Mouse (Mus musculus): ENCODE measurements around the gene Sept1. TPM values are rescaled to one million over a fixed set of nuclear protein-coding genes. Genes with fewer than 3 reads are reported as not detected.

The Sept1 gene
- polyA plus RNA-seq, 1 experiment from 2014 or later, result 15.0 TPM

GRCm38 (mm10) chr7:127216307-127216706 lies 16.6 kb downstream of the Sept1 start:
- 83% methylated on average over 5 of the region's 5 CpGs for WGBS
- no peaks in the 10 kb centered on the region for H3K27me3 ChIP-seq (ENCODE audit: control insufficient read depth, insufficient read depth, low read length)
- no peak overlapping the region for H3K9ac ChIP-seq (ENCODE audit: low read length)
- no peaks in the 10 kb centered on the region for H3K4me1 ChIP-seq (ENCODE audit: control insufficient read depth, insufficient read depth, low read length)
- no peak overlapping the region for H3K27ac ChIP-seq (ENCODE audit: low read length)
- no peak for ATAC-seq (ENCODE audit: insufficient read depth, low FRiP score)
- no peaks in the 10 kb centered on the region for H3K9me3 ChIP-seq (replicated peaks; ENCODE audit: control insufficient read depth, low read length)
- no peak overlapping the region for H3K4me3 ChIP-seq (replicated peaks; ENCODE audit: low read length)
- H3K36me3 ChIP-seq (ENCODE audit: control insufficient read depth, insufficient read depth, low read length), result no peaks in the 10 kb centered on the region
- no peak overlapping the region for H3K4me2 ChIP-seq (ENCODE audit: low read depth, low read length)

GRCm38 (mm10) chr7:127214981-127215871 lies 17.7 kb downstream of the Sept1 start:
- no peaks in the 10 kb centered on the region for H3K27me3 ChIP-seq (ENCODE audit: control insufficient read depth, insufficient read depth, low read length)
- peak overlapping the region; percentile 56 for H3K4me2 ChIP-seq (ENCODE audit: low read depth, low read length)
- H3K9ac ChIP-seq (ENCODE audit: low read length), result peak overlapping the region; percentile 71
- peak; percentile 51 for ATAC-seq (ENCODE audit: insufficient read depth, low FRiP score)
- H3K9me3 ChIP-seq (replicated peaks; ENCODE audit: control insufficient read depth, low read length), result no peaks in the 10 kb centered on the region
- H3K4me1 ChIP-seq (ENCODE audit: control insufficient read depth, insufficient read depth, low read length), result no peaks in the 10 kb centered on the region
- no peak overlapping the region for H3K27ac ChIP-seq (ENCODE audit: low read length)
- 24% methylated on average over 33 of the region's 33 CpGs for WGBS
- no peaks in the 10 kb centered on the region for H3K36me3 ChIP-seq (ENCODE audit: control insufficient read depth, insufficient read depth, low read length)
- H3K4me3 ChIP-seq (replicated peaks; ENCODE audit: low read length), result peak overlapping the region; percentile 39

GRCm38 (mm10) chr7:127214521-127214920 lies 18.4 kb downstream of the Sept1 start:
- peak overlapping the region; percentile 71 for H3K9ac ChIP-seq (ENCODE audit: low read length)
- ATAC-seq (ENCODE audit: insufficient read depth, low FRiP score), result no peak

GRCm38 (mm10) chr7:127213930-127214329 lies 19.0 kb downstream of the Sept1 start:
- no peaks in the 10 kb centered on the region for H3K4me1 ChIP-seq (ENCODE audit: control insufficient read depth, insufficient read depth, low read length)
- H3K36me3 ChIP-seq (ENCODE audit: control insufficient read depth, insufficient read depth, low read length), result no peaks in the 10 kb centered on the region
- no peak overlapping the region for H3K4me2 ChIP-seq (ENCODE audit: low read depth, low read length)
- 62% methylated on average over 12 of the region's 12 CpGs for WGBS
- ATAC-seq (ENCODE audit: insufficient read depth, low FRiP score), result no peak
- no peaks in the 10 kb centered on the region for H3K9me3 ChIP-seq (replicated peaks; ENCODE audit: control insufficient read depth, low read length)
- no peak overlapping the region for H3K9ac ChIP-seq (ENCODE audit: low read length)
- no peaks in the 10 kb centered on the region for H3K27me3 ChIP-seq (ENCODE audit: control insufficient read depth, insufficient read depth, low read length)
- H3K27ac ChIP-seq (ENCODE audit: low read length), result no peak overlapping the region
- H3K4me3 ChIP-seq (replicated peaks; ENCODE audit: low read length), result no peak overlapping the region

More at GRCm38 (mm10) chr7:127214521-127214920, 18.4 kb downstream of the Sept1 start:
- H3K27ac ChIP-seq (ENCODE audit: low read length), result no peak overlapping the region
- no peaks in the 10 kb centered on the region for H3K27me3 ChIP-seq (ENCODE audit: control insufficient read depth, insufficient read depth, low read length)
- peak overlapping the region; percentile 56 for H3K4me2 ChIP-seq (ENCODE audit: low read depth, low read length)
- H3K4me1 ChIP-seq (ENCODE audit: control insufficient read depth, insufficient read depth, low read length), result no peaks in the 10 kb centered on the region
- peak overlapping the region; percentile 39 for H3K4me3 ChIP-seq (replicated peaks; ENCODE audit: low read length)
- no peaks in the 10 kb centered on the region for H3K36me3 ChIP-seq (ENCODE audit: control insufficient read depth, insufficient read depth, low read length)
- no peaks in the 10 kb centered on the region for H3K9me3 ChIP-seq (replicated peaks; ENCODE audit: control insufficient read depth, low read length)
- 46% methylated on average over 21 of the region's 21 CpGs for WGBS

GRCm38 (mm10) chr7:127213485-127213884 lies 19.4 kb downstream of the Sept1 start:
- Histone ChIP-seq H3K36me3 (ENCODE audit: control insufficient read depth, insufficient read depth, low read length) (no peaks in the 10 kb centered on the region), H3K4me1 (ENCODE audit: control insufficient read depth, insufficient read depth, low read length) (no peaks in the 10 kb centered on the region), H3K9me3 (replicated peaks; ENCODE audit: control insufficient read depth, low read length) (no peaks in the 10 kb centered on the region), H3K4me3 (replicated peaks; ENCODE audit: low read length) (no peak overlapping the region), H3K9ac (ENCODE audit: low read length) (no peak overlapping the region), H3K27me3 (ENCODE audit: control insufficient read depth, insufficient read depth, low read length) (no peaks in the 10 kb centered on the region), H3K27ac (ENCODE audit: low read length) (no peak overlapping the region), H3K4me2 (ENCODE audit: low read depth, low read length) (no peak overlapping the region)
- 43% methylated on average over 7 of the region's 7 CpGs for WGBS
- no peak for ATAC-seq (ENCODE audit: insufficient read depth, low FRiP score)

- H3K27ac ChIP-seq (ENCODE audit: low read length), result no peak overlapping the region
- no peak overlapping the region for H3K9ac ChIP-seq (ENCODE audit: low read length)
- no peak for ATAC-seq (ENCODE audit: insufficient read depth, low FRiP score)
- H3K4me1 ChIP-seq (ENCODE audit: control insufficient read depth, insufficient read depth, low read length), result no peaks in the 10 kb centered on the region
- WGBS, result 87% methylated on average over 12 of the region's 12 CpGs
- no peaks in the 10 kb centered on the region for H3K36me3 ChIP-seq (ENCODE audit: control insufficient read depth, insufficient read depth, low read length)
- H3K27me3 ChIP-seq (ENCODE audit: control insufficient read depth, insufficient read depth, low read length), result no peaks in the 10 kb centered on the region
- no peaks in the 10 kb centered on the region for H3K9me3 ChIP-seq (replicated peaks; ENCODE audit: control insufficient read depth, low read length)
- H3K4me2 ChIP-seq (ENCODE audit: low read depth, low read length), result no peak overlapping the region
- H3K4me3 ChIP-seq (replicated peaks; ENCODE audit: low read length), result no peak overlapping the region
Measured at GRCm38 (mm10) chr7:127212432-127213250, 20.3 kb downstream of the Sept1 start.

GRCm38 (mm10) chr7:127211014-127211745 lies 21.8 kb downstream of the Sept1 start:
- 78% methylated on average over 5 of the region's 5 CpGs for WGBS
- H3K4me1 ChIP-seq (ENCODE audit: control insufficient read depth, insufficient read depth, low read length), result peaks cover 7% of the 10 kb centered on the region; the same call in 1 of the 2 replicates
- H3K27me3 ChIP-seq (ENCODE audit: control insufficient read depth, insufficient read depth, low read length), result no peaks in the 10 kb centered on the region
- no peak overlapping the region for H3K9ac ChIP-seq (ENCODE audit: low read length)
- H3K4me3 ChIP-seq (replicated peaks; ENCODE audit: low read length), result no peak overlapping the region
- ATAC-seq (ENCODE audit: insufficient read depth, low FRiP score), result no peak
- H3K4me2 ChIP-seq (ENCODE audit: low read depth, low read length), result no peak overlapping the region
- H3K36me3 ChIP-seq (ENCODE audit: control insufficient read depth, insufficient read depth, low read length), result no peaks in the 10 kb centered on the region
- H3K27ac ChIP-seq (ENCODE audit: low read length), result no peak overlapping the region
- no peaks in the 10 kb centered on the region for H3K9me3 ChIP-seq (replicated peaks; ENCODE audit: control insufficient read depth, low read length)

- Histone ChIP-seq H3K4me3 (replicated peaks; ENCODE audit: low read length) (no peak overlapping the region), H3K27me3 (ENCODE audit: control insufficient read depth, insufficient read depth, low read length) (no peaks in the 10 kb centered on the region), H3K4me2 (ENCODE audit: low read depth, low read length) (no peak overlapping the region), H3K9me3 (replicated peaks; ENCODE audit: control insufficient read depth, low read length) (no peaks in the 10 kb centered on the region), H3K27ac (ENCODE audit: low read length) (no peak overlapping the region), H3K9ac (ENCODE audit: low read length) (no peak overlapping the region), H3K36me3 (ENCODE audit: control insufficient read depth, insufficient read depth, low read length) (no peaks in the 10 kb centered on the region), H3K4me1 (ENCODE audit: control insufficient read depth, insufficient read depth, low read length) (peaks cover 10% of the 10 kb centered on the region)
- 83% methylated on average over 4 of the region's 4 CpGs for WGBS
- no peak for ATAC-seq (ENCODE audit: insufficient read depth, low FRiP score)
Measured at GRCm38 (mm10) chr7:127210266-127210665, 22.7 kb downstream of the Sept1 start.

All from stomach, embryonic 16.5 days (tissue).